ENCODE assay signal across 11 mouse cellular contexts in the genomic region with DNA sequence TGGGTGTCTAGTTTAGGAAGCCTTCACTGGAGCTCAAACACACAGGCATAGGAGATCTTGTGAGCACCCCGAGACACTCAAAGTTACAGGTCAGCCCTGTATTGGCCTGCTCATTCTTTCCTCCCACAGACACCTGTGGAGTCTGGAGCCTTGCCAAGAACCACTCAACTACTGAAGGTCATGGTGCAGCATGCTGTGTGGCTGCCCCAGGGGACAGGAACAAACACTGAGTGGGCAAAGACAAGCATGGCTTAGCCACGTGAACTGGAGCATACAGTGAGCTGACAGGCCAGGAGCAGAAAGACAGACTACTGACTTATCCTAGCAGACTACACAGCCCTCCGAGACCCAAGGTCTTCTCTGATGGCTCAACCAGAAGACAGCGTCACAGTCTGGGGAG. TPM values are rescaled to one million over a fixed set of nuclear protein-coding genes. Genes with fewer than 3 reads are reported as not detected.
DNase-seq lines count a peak whose midpoint lies in the region; ATAC-seq and TF ChIP-seq lines count a peak whose summit lies in the region.
"Had no signal": no experiment of that assay in that cellular context is flagged by ENCODE, and none has a peak within 500 bp of the region (broad histone marks: within the 10 kb centered on the region; RNA-seq: fewer than 3 reads in every experiment).

No protein-coding gene starts in this region.

- H3K9me3 ChIP-seq in intestine, postnatal 0 days (ENCODE audit: control insufficient read depth): no peaks in the 10 kb centered on the region
- no peaks in the 10 kb centered on the region for H3K9me3 ChIP-seq in lung, embryonic 16.5 days (ENCODE audit: control insufficient read depth, low read length)
- H3K9me3 ChIP-seq: neural tube, embryonic 13.5 days had no signal

- TF ChIP-seq CTCF in intestine, postnatal 0 days (IDR thresholded peaks at IDR 0.05; ENCODE audit: low read depth): no peak

- no peaks in the 10 kb centered on the region for H3K27me3 ChIP-seq in intestine, postnatal 0 days (replicated peaks; ENCODE audit: control insufficient read depth, insufficient read depth, low read length)
- H3K27me3 ChIP-seq in lung, embryonic 16.5 days (ENCODE audit: control insufficient read depth, insufficient read depth, low read depth, low read length): no peaks in the 10 kb centered on the region
- H3K27me3 ChIP-seq: neural tube, embryonic 13.5 days had no signal

- ATAC-seq in intestine, postnatal 0 days: peak; percentile 36
- ATAC-seq in lung, embryonic 16.5 days (ENCODE audit: low read depth): peak; percentile 40; the same call in 1 of the 2 replicates
- ATAC-seq: forebrain, embryonic 16.5 days had no signal

- no peak overlapping the region for H3K9ac ChIP-seq in intestine, postnatal 0 days (ENCODE audit: low read depth, low read length)
- H3K9ac ChIP-seq in lung, embryonic 16.5 days (ENCODE audit: low read length): no peak overlapping the region
- H3K9ac ChIP-seq: neural tube, embryonic 13.5 days had no signal

- peaks cover 71% of the 10 kb centered on the region for H3K36me3 ChIP-seq in intestine, postnatal 0 days (ENCODE audit: control insufficient read depth, insufficient read depth)
- H3K36me3 ChIP-seq in lung, embryonic 16.5 days (ENCODE audit: control insufficient read depth, insufficient read depth, low read length): peaks cover 45% of the 10 kb centered on the region

- no peak overlapping the region for H3K4me2 ChIP-seq in intestine, postnatal 0 days (replicated peaks; ENCODE audit: low read depth)
- no peak overlapping the region for H3K4me2 ChIP-seq in lung, embryonic 16.5 days (ENCODE audit: low read depth, low read length)
- H3K4me2 ChIP-seq: neural tube, embryonic 13.5 days had no signal

- no peak overlapping the region for H3K27ac ChIP-seq in intestine, postnatal 0 days (ENCODE audit: low read depth, low read length)
- H3K27ac ChIP-seq in lung, embryonic 16.5 days (ENCODE audit: low read length): no peak overlapping the region
- H3K27ac ChIP-seq: macrophage; neural tube, embryonic 13.5 days had no signal

- no peak overlapping the region for H3K4me3 ChIP-seq in intestine, postnatal 0 days (ENCODE audit: low read depth, low read length)
- no peak overlapping the region for H3K4me3 ChIP-seq in lung, embryonic 16.5 days (ENCODE audit: low read length)
- H3K4me3 ChIP-seq: neural tube, embryonic 13.5 days had no signal

- 58% methylated on average over 4 of the region's 4 CpGs for WGBS in intestine, postnatal 0 days
- whole genome bisulfite sequencing in lung, embryonic 16.5 days: 59% methylated on average over 4 of the region's 4 CpGs

- peak; percentile 55 to 66 for DNase-seq in heart, adult 18-20 months
- DNase-seq in heart, adult 8-10 months (ENCODE audit: low spot score): no peak
- DNase-seq in adrenal gland, postnatal 36 days: peak; percentile 34 to 49
- DNase-seq in frontal cortex, postnatal 36 days (ENCODE audit: low spot score in 2 of 2): no peak
- no peak for DNase-seq in thymus, adult 18-20 months
- DNase-seq in thymus, postnatal 4 days: no peak

- H3K4me1 ChIP-seq in intestine, postnatal 0 days (replicated peaks; ENCODE audit: control insufficient read depth, insufficient read depth, low read length): no peaks in the 10 kb centered on the region
- H3K4me1 ChIP-seq in lung, embryonic 16.5 days (replicated peaks; ENCODE audit: control insufficient read depth, insufficient read depth, low read length): peaks cover 3% of the 10 kb centered on the region; the same call in 1 of the 2 replicates

RNA-seq across cellular contexts. Expression of gene Ulk1, which starts 12.2 kb away (rescaled TPM):
- 10 to 100 TPM; 66.3 to 78.1 TPM for total RNA-seq in heart, adult 18-20 months (2021)
- total RNA-seq in heart, adult 8-10 months (2022): 10 to 100 TPM; 63.1 to 99.8 (median 73.6) TPM
- 10 to 100 TPM; 42.5 to 47.1 TPM for total RNA-seq in adrenal gland, postnatal 36 days (2021)
- 6.0 and 6.4 TPM in 2 replicates for polyA plus RNA-seq in intestine, postnatal 0 days (2015; fragmentation: Nextera tagmentation; extraction: Ambion mirVana)
- polyA plus RNA-seq in lung, embryonic 16.5 days (2015; fragmentation: Nextera tagmentation; extraction: Ambion mirVana): 13.1 and 16.3 TPM in 2 replicates

RNA-seq across cellular contexts. Expression of gene Pus1, which starts 17.2 kb away (rescaled TPM):
- total RNA-seq in heart, adult 18-20 months (2021): 10 to 100 TPM; 23.2 to 23.8 TPM
- 10 to 100 TPM; 16.0 to 24.6 (median 21.3) TPM for total RNA-seq in heart, adult 8-10 months (2022)
- 10 to 100 TPM; 55.4 to 55.5 TPM for total RNA-seq in adrenal gland, postnatal 36 days (2021)
- polyA plus RNA-seq in intestine, postnatal 0 days (2015; fragmentation: Nextera tagmentation; extraction: Ambion mirVana): 30.5 and 32.1 TPM in 2 replicates
- polyA plus RNA-seq in lung, embryonic 16.5 days (2015; fragmentation: Nextera tagmentation; extraction: Ambion mirVana): 25.2 and 27.8 TPM in 2 replicates

RNA-seq across cellular contexts. Expression of gene Ep400, which starts 27.2 kb away (rescaled TPM):
- 10 to 100 TPM; 30.0 to 33.5 TPM for total RNA-seq in heart, adult 18-20 months (2021)
- total RNA-seq in heart, adult 8-10 months (2022): 10 to 100 TPM; 33.2 to 37.3 (median 34.8) TPM
- 10 to 100 TPM; 77.2 to 90.5 TPM for total RNA-seq in adrenal gland, postnatal 36 days (2021)
- polyA plus RNA-seq in intestine, postnatal 0 days (2015; fragmentation: Nextera tagmentation; extraction: Ambion mirVana): 11.0 and 13.1 TPM in 2 replicates
- polyA plus RNA-seq in lung, embryonic 16.5 days (2015; fragmentation: Nextera tagmentation; extraction: Ambion mirVana): 41.8 and 46.3 TPM in 2 replicates

RNA-seq across cellular contexts. Expression of gene Hscb, which starts 41.9 kb away (rescaled TPM):
- total RNA-seq in heart, adult 18-20 months (2021): 10 to 100 TPM; 16.4 to 21.0 TPM
- total RNA-seq in heart, adult 8-10 months (2022): 10 to 100 TPM; 17.6 to 21.4 (median 20.4) TPM
- 10 to 100 TPM; 12.7 to 20.7 TPM for total RNA-seq in adrenal gland, postnatal 36 days (2021)
- 50.0 and 52.2 TPM in 2 replicates for polyA plus RNA-seq in intestine, postnatal 0 days (2015; fragmentation: Nextera tagmentation; extraction: Ambion mirVana)
- 28.1 and 33.1 TPM in 2 replicates for polyA plus RNA-seq in lung, embryonic 16.5 days (2015; fragmentation: Nextera tagmentation; extraction: Ambion mirVana)

RNA-seq across cellular contexts. Expression of gene Chek2, which starts 42.1 kb away (rescaled TPM):
- total RNA-seq in heart, adult 18-20 months (2021): 1 to 10 TPM; 2.1 to 2.3 TPM
- 1 to 10 TPM; 2.0 to 3.2 (median 2.4) TPM for total RNA-seq in heart, adult 8-10 months (2022)
- total RNA-seq in adrenal gland, postnatal 36 days (2021): 1 to 10 TPM; 2.9 to 4.1 TPM
- 10.5 and 12.2 TPM in 2 replicates for polyA plus RNA-seq in intestine, postnatal 0 days (2015; fragmentation: Nextera tagmentation; extraction: Ambion mirVana)
- 32.1 and 34.2 TPM in 2 replicates for polyA plus RNA-seq in lung, embryonic 16.5 days (2015; fragmentation: Nextera tagmentation; extraction: Ambion mirVana)

Comparison
In these comparisons a context has a peak if more than half of its experiments do, and no peak if none do; other contexts are left out.
1. DNase-seq: peak in heart, adult 18-20 months (2 of 2) and adrenal gland, postnatal 36 days (2 of 2); none in heart, adult 8-10 months (single experiment), frontal cortex, postnatal 36 days (0 of 2), thymus, adult 18-20 months (0 of 2) and thymus, postnatal 4 days (single experiment).